Mouse (Mus musculus): ENCODE measurements around the gene Kif5a.

Gene Kif5a

DNA sequence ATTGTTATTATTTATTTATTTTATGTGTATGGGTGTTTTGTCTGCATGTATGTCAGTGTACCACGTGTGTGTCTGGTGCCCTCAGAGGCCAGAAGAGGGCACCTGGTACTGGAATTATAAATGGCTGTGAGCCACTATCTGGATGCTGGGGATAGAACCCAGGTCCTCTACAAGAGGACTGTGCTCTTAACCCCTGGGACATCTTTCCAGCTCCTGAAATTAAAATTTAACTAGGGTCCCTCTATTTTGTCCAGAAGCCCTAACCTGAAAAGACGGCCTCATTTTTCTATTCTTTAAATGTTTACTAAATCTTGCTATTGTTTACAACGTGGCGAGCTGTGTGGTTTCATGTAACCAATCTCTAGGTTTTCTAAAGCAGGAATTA is 2.6 kb upstream of the Kif5a start:
- no peak for DNase-seq (ENCODE audit: low spot score)

DNA sequence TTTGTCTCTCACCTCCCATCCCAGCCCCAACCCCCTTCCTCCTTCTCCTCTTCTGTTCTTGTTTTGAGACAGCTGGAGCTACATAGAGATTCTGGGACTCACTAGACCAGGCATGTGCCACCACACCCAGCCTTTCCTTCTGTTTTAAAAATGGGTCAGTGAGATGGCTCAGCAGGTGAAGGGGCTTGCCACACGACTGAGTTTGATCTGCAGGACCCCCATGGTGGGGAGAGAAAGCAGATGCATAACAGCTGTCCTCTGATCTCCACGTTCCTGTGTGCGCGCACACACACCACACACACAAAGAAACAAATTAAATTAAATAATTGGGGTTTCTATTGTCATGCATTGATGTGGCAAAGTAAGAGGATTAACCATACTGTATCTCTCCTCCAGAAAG is 1.8 kb upstream of the Kif5a start:
- DNase-seq (ENCODE audit: low spot score), result no peak

DNA sequence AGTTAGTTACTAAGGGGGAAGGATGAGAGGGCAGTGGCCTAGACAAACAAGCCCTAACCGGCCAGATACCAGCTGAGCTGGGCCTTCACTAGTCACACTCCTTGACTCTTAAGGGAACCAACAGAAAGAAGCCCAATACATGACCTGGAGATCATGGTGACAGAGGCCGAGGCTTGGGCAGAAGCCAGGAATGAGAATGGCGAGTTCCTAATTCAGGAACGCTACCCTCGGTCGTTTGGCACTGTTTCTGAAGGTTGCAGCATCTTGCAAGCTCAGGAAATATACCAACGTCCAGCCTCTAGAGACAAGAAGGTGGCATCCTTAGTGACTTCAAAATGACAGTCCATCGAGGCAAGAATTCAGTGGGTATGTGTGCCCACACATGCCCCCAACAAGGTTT is 1.2 kb upstream of the Kif5a start:
- no peak for DNase-seq (ENCODE audit: low spot score)

DNA sequence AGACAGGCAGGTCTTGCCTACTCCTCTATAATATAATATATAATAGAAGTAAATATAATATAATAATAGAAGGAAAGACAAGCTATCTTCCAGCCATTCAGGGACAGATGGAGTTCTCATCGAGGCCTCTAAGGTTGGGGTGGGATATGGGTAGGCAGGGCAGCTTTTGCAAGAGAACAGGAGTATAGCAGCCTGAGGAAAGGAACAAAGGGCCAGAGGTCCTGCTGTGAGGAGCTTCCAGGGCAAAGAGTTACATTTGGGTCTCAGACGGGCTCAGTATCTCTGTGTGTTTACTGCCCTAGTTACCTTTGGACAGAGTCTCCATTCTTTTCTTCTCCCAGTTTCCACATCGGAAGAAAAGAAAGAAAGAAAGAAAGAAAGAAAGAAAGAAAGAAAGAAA is 483 bp upstream of the Kif5a start:
- DNase-seq (ENCODE audit: low spot score), result no peak

DNA sequence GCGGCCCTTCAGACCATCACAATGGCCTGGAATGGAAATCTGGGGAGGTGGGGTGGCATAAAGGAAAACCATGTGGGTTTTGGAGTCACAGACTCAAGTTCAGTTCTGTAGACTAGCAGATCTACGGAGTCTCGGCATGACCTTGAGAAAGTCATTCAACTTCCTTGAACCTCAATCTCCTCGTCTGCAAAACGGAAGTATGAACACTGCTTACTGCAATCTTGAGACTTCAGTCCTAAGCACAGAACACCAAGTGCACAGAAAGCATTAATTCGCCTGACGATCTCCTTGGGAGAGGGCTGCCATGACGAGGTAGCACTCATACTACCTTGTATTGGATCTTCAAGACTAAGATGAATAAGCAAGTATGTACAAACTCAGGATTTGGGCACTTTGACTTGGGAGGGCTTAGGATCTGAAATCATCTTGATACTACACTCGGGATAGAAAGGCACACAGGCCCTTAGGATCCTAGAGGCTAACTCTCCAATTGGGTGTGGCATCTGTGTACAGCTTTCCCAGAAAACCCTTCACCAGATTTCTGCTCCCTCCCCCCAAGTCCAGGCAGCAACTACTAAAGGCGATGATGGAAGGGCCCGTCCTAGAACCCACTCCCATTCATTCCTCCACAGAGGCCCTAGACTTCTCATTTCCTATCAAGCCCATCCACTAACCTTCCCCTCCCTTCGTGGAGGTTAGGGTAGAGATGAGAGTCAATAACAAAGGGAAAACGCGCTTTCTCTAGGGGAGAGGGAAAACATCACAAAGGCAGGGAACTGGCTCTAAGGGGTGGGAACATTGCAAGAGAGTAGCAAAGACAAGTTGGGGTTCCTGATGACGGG is 1.2 kb downstream of the Kif5a start:
- no peak for DNase-seq (ENCODE audit: low spot score)

DNA sequence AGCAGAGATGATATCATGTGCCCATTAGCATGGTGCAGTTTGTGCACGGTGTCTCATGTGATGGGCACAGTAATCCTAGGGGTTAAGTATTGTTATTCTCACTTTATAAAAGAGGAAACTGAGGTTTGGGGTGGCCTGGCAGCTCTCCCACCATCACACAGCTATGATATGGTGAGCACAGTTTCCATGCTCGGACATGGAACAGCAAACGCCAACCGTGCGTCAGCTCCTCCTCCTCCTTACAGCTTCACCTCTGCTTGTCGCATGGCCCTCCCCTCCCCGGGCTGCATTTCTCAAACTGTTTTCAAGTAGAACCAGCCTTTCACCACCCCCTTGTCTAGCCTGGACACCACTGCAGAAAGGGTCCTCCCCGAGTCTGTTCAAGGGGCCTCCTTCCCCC is 4.7 kb downstream of the Kif5a start:
- DNase-seq (ENCODE audit: low spot score), result no peak

DNA sequence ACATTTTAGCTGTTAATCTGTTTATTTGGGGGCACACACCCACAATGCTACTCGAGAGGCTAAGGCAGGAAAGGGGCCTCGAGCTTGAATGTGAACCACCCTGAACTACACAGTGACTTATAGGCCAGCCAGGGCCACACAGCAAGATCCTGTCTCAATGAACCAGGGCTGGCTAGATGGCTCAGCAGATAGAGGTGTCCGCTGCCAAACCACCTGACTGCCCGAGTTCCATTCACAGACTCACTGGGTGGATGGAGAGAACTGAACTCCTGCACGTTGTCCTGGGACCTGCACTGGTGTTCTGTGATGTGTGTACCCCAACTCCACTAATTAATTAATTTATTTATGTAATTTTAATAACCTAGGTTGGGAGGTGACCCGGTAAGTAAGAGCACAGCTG is 5.4 kb downstream of the Kif5a start:
- no peak for DNase-seq (ENCODE audit: low spot score)

DNA sequence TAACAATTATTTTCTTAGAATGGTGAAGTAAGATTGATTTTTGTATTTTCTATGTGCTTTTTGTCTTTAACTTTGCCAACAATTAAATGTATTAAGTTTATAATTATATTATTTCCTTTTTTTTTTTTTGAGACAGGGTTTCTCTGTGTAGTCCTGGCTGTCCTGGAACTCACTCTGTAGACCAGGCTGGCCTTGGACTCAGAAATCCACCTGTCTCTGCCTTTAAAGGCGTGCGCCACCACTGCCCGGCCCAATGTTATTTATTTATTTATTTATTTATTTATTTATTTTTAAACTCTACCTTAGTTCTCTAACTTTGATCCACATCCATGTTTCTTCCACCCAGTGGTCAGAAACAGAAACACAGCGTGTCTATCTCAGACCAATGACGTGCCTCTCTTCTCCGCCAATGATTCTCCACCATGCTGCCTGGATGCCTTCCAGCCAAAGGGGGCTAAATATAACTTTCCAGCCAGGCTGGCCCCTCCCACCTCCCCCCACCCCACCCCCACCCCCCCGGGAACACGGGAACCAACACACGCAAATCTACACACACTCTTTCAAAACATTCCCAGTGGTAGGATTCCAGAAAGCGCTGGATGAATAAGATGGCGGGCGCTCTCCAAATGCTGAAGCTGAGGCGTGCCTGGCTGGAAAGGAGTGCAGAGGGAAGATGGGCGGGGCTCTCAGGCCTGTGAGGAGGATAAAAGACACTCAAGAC is 7.4 kb downstream of the Kif5a start:
- DNase-seq (ENCODE audit: low spot score), result peak; percentile 57

DNA sequence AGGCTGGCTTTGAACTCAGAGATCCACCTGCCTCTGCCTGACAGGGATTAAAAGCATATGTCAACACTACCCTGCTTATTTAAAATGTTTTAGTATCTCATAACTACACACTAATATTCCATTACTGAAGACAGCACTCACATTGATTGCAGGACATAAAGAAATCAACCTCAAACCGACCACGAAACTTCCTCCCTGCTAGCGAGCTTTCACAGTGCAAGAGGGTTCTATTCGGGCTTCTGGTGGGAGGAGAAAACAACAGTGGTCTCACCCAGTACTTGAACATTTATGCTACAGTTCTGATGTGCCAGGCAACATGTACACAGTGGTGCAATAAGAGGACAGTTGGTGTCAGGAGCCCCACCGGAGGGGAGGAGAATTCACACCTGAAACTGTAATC is 12.3 kb downstream of the Kif5a start:
- no peak for DNase-seq (ENCODE audit: low spot score)

DNA sequence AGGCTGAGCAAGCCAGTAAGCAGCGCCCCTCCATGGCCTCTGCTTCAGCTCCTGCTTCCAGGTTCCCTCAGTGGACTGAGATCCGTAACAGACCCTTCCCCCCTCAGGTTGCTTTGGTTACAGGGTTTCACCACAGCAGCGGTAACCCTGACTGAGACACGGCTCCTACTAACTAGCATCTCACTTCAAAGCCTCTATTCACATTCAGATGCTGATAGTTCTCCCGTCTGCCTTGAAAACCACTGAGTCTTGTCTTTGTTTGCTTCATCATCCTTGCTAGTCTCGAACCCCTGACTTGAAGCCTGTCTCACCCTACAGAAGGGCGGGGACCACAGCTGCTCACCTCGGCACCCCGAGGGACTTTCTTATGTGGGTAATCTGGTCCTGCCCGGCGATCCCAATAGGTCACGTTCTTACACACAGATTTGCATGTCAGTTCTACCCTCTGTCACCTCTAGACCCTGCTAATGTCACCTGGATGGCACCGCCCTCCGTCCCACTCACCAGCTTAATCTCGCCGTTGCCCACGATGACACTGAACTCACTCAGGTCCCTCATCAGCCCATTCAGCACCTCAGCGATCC is 24.8 kb downstream of the Kif5a start:
- no peak for DNase-seq (ENCODE audit: low spot score)

DNA sequence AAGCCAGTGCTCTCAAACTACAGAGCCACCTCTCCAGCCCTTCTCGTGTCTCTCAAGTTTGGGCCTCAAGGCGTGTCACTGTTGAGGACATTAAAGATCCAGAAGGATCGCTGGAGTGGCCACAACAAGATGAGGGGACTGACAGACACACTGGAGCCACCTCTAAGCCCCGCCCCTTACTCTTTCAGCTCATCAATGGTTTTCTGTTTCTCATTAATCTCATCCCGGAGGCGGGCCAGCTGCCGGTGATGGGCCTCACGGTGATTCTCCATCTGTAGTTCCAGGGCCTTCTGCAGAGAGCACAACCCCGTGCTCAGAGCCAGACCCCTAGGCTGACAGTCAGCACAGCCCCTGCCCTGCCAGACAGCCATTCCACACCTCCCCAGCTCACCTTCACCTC is 26.6 kb downstream of the Kif5a start:
- DNase-seq (ENCODE audit: low spot score), result no peak

DNA sequence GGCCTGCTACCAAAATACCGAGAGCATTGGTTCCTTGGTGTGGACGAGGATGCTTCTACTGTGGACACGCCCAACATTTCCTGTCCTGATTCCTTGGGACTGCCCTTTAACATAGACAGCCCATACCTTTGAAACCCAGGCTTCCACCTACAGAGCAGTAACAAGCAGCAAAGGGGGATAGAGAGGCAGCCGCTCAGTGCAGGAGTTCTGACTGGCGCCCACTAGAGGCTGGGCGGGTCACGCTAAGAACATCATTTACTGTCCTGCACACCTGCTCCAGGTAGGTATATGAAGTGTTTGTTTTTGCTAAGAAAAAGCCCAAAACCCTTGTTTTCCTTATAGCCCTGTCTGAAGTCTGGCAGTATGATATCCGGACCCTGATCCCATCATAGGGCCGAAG is 30.0 kb downstream of the Kif5a start:
- no peak for DNase-seq (ENCODE audit: low spot score)

DNA sequence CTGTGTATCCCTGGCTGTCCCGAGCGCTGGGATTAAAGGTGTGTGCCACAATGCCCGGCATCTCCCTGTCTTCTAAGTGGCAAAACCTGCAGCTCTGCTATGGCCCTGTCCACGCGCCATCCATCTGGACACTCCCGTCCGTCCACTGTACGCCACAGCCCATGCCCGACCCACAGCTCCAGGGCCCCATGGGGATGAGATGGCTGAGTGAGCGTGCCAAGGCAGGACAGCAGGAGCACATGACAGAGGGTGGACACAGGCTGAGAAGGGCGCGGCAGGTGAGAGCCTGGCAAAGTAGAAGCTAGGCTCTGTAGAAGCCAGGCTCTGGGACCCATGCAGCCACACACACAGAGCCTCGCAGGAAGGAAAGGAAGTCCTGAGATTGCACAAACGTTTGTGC is 31.4 kb downstream of the Kif5a start:
- DNase-seq (ENCODE audit: low spot score), result no peak

DNA sequence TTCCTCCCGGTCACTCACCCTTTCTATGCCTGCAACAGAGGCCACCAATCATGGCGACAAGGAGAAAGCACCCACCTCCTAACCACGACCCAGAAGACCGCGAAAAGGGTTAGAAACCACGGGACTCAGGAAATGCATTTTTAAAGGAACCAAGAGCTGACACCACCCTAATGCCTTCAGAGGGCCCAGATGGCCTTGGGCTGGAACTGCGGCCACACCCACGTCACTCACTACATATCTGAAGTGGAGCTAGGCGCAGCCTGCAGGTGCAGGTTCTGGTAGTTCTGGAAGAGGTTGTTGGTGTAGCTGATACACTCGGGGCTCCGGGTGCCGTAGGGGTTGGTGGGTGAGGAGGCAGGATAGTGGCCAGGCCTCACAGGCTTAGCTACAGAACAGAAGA is 32.5 kb downstream of the Kif5a start:
- no peak for DNase-seq (ENCODE audit: low spot score)

DNA sequence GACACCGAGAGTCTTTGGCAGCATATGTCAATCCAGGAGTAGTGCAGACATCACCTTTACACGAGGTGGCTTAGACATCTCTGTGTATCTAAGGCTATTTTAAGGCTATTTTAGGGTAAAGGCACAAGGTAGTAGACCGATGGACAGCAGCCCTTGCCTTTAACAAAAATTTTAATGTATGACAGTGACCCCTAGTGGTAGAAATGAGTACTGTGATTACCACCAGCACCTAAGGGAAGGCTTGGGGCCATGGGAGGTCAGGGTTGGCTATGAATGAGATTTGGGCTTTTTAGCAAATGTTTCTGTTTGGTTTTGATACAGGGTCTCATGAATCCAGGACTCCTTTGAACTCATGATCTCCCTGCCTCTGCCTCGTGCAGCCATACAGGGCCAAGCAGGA is 34.3 kb downstream of the Kif5a start:
- peak; percentile 62 for DNase-seq (ENCODE audit: low spot score)

DNA sequence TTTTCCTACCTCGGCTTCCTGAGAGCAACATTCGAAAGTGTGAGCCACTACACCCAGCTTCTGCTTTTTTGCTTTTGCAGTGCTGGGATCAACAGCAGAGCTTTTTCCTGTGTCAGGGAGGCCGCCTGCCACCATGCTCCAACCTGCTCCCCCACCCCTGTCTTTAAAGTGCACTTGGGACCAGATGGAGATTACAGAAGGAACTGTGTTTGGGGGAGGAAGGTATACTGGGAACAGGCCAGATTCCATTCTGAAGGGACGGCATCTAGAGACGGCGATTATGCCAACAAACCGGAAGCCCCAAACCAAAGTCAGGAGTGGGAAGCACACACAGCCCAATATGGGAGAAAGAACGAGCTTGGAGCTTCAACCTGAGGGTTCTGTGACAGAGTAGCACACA is 36.0 kb downstream of the Kif5a start:
- DNase-seq (ENCODE audit: low spot score), result no peak

DNA sequence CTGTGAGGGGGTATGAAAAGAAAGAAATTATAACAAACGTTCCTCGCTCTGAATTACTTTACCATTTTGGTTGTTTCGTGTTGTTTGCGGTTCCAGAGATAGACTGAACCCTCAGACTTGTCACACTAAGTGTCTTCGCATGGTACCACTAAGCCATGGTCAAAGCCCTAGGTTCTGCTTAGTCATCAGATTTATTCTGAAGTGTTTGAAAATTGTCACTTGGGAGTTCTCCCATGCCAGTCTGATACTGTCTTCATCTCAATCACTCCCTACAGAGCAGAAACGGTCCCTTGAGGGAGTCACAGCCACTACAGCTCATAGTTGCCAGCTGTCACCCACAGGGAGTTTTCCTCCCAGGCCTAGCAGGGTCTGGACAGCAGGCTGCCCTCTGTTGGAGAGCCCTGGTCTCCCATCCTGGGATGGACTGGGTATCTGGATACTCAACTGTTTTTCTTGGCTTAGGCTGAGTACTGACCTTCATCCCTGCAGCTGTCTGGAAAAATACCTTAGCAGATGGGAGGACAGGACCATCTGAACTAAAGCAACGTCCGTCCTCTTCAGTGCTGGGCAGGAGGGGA is 36.7 kb downstream of the Kif5a start:
- no peak for DNase-seq (ENCODE audit: low spot score)

DNA sequence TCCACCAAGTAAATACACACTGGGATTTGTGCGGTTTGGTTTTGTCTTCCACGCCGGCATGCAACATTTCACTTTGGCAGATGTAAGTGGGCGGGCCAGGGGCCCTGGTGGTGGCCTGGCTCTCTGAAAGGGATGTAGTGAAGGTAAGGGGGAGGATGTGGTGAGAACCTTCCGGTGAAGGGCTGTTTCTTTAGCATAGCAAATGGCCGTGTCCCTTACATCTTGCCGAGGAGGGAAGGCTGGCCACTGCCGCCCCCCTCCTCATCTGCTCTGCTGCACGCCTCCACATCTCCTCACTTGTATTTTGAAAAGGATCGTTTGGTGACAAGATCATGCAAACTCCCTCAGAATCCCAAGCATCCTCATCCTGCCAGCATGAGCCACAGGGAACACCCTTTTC is 37.4 kb downstream of the Kif5a start:
- no peak for DNase-seq (ENCODE audit: low spot score)

DNA sequence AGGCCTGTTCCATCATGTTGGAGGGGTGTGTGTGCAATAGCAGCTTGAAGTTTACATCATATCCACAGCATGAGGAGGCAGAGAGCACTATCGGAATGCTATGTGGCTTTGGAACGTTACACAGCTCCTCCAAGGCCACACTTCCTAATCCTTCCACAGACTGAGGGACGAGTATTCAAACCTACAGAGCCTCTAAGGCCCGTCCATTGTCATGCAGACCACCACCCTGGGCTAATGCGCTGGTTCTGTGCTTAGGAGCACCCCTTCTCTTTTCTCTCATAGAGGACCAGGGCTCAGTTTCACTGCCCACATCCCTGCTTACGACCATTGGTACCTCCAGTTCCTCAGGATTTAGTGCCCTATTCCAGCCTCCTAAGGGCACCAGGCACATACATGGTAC is 37.9 kb downstream of the Kif5a start:
- DNase-seq (ENCODE audit: low spot score), result no peak

DNA sequence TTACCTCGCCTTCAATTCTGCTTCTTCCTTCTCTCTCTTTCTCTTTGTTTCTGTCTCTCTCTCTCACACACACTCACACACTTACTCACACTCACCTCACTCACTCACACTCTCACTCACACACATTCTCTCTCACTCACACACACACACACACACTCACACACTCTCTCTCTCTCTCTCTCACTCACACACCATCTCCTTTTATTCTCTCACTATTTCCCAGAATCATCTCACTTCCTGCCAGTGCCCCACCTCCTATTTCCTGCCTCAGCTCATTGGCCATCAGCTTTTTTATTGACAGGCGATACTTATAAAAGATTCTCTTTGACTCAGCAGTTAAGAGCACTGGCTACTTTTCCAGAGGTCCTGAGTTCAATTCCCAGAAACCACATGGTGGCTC is 44.8 kb downstream of the Kif5a start:
- no peak for DNase-seq (ENCODE audit: low spot score)

DNA sequence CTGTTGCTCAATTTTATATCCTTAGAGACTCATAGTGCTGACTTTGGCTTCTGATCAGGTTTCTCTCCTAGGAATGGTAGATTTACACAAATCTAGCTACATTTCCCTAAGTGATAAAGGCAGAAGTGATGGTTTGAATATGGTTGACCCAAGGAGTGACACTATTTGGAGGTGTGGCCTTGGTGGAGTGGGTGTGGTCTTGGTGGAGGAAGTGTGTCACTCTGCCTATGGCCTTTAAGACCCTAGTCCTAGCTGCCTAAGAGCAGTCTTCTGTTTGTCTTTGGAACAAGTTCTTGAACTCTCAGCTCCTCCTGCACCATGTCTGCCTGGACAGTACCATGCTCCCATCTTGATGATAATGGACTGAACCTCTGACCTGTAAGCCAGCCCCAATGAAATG is 46.0 kb downstream of the Kif5a start:
- no peak for DNase-seq (ENCODE audit: low spot score)

DNA sequence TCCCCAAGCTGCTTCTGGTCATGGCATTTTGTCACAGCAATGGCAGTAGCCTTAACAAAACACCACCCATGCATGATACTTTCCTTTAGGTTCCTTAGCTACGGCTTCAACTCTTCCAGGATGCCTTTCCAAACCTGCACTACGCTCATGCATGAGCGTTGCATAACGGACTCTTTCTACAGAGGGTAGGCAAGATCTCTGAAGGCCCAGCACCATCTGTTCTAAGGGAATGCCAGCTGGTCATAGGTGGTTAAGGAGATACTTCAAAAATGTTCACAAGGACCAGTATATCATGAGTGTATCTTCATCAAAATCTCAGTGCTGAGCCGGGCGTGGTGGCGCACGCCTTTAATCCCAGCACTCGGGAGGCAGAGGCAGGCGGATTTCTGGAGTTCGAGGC is 46.7 kb downstream of the Kif5a start:
- no peak for DNase-seq (ENCODE audit: low spot score)

DNA sequence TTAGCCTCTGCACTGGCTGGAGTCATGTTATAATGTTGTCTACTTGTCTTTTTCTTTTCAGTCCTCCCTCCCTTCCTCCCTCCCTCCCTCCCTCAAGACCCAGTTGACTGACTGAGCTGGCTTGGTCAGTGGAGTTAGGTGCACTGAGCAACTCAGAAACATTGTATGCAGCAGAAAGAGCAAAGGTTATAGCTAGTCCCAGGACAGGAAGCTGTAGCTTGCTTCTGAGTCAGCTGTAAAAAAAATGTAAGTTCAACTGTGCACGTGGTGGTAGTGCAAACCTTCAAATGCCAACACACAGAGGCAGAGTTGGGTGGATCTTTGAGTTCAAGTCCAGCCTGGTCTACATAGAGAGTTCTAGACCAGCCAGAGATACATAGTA is 48.7 kb downstream of the Kif5a start:
- no peak for DNase-seq (ENCODE audit: low spot score)
